Mouse (Mus musculus) myocyte (in vitro differentiated cells): Measurements from ENCODE around the gene Gm49380. TPM values are rescaled to one million over a fixed set of nuclear protein-coding genes. Genes with fewer than 3 reads are reported as not detected.

Experiments used
- H3K27me3 ChIP-seq: one replicate; pipeline ENCODE4 v1.6.1; 2011; ENCODE audit not compliant: control insufficient read depth, insufficient read depth, insufficient read length
- H3K36me3 ChIP-seq: one replicate; pipeline ENCODE4 v1.6.1; 2011; ENCODE audit not compliant: control insufficient read depth, insufficient read depth
- H3K4me2 ChIP-seq: one replicate; pipeline ENCODE4 v1.6.1; 2011; ENCODE audit warnings: low read depth, control low read depth
- H3K4me3 ChIP-seq: one replicate; pipeline ENCODE4 v1.5.1; 2011; ENCODE audit warnings: mild to moderate bottlenecking, control low read depth, moderate library complexity
- H3K79me2 ChIP-seq: one replicate; pipeline ENCODE4 v1.6.1; 2011; ENCODE audit not compliant: control insufficient read depth, insufficient read depth
- H3ac ChIP-seq: one replicate; pipeline ENCODE4 v1.6.1; 2011; ENCODE audit not compliant: control insufficient read depth, insufficient read length
- CEBPB ChIP-seq: IDR thresholded peaks from 2 replicates; pipeline ENCODE4 v1.6.1; 2011; ENCODE audit warnings: mild to moderate bottlenecking, moderate library complexity; ENCODE audit not compliant: poor library complexity, insufficient read depth, severe bottlenecking
- E2F4 ChIP-seq: IDR thresholded peaks from one replicate; pipeline ENCODE4 v1.6.1; 2011; ENCODE audit warnings: mild to moderate bottlenecking, control low read depth, moderate library complexity; ENCODE audit not compliant: insufficient read depth
- MAX ChIP-seq: IDR thresholded peaks from one replicate; pipeline ENCODE4 v1.6.1; 2011; ENCODE audit warnings: low read depth, mild to moderate bottlenecking, control low read depth
- MYOD1 ChIP-seq, 3 experiments: IDR thresholded peaks; one replicate each; pipeline ENCODE4 v1.6.1; 2011; ENCODE audit warnings: control low read depth in 2 of 3, low read depth in 2 of 3, mild to moderate bottlenecking in 2 of 3, moderate library complexity in 1 of 3; ENCODE audit not compliant: insufficient read length in 2 of 3, control insufficient read depth in 1 of 3
- MYOG ChIP-seq, 3 experiments: IDR thresholded peaks; one replicate each; pipeline ENCODE4 v1.6.1; 2011; ENCODE audit warnings: control low read depth in 2 of 3, low read depth in 2 of 3, mild to moderate bottlenecking in 2 of 3; ENCODE audit not compliant: insufficient read length in 2 of 3, control insufficient read depth in 1 of 3, insufficient read depth in 1 of 3
- POLR2A ChIP-seq: IDR thresholded peaks from one replicate; pipeline ENCODE4 v1.6.1; 2011; ENCODE audit warnings: low read depth, mild to moderate bottlenecking, control low read depth, moderate library complexity; ENCODE audit not compliant: insufficient read length
- POLR2AphosphoS2 ChIP-seq: IDR thresholded peaks from one replicate; pipeline ENCODE4 v1.6.1; 2011; ENCODE audit warnings: low read depth, control low read depth; ENCODE audit not compliant: insufficient read length
- REST ChIP-seq: IDR thresholded peaks from one replicate; pipeline ENCODE4 v1.6.1; 2011; ENCODE audit warnings: mild to moderate bottlenecking, control low read depth, moderate library complexity; ENCODE audit not compliant: insufficient read depth, insufficient read length
- SRF ChIP-seq: IDR thresholded peaks from one replicate; pipeline ENCODE4 v1.6.1; 2011; ENCODE audit warnings: low read depth; ENCODE audit not compliant: control insufficient read depth, insufficient read length
- TCF12 ChIP-seq: IDR thresholded peaks from one replicate; pipeline ENCODE4 v1.6.1; 2011; ENCODE audit warnings: mild to moderate bottlenecking, control low read depth; ENCODE audit not compliant: poor library complexity, insufficient read depth, severe bottlenecking
- TCF3 ChIP-seq: IDR thresholded peaks from one replicate; pipeline ENCODE4 v1.6.1; 2011; ENCODE audit warnings: low read depth, control low read depth; ENCODE audit not compliant: insufficient read length
- USF1 ChIP-seq: IDR thresholded peaks from one replicate; pipeline ENCODE4 v1.6.1; 2011; ENCODE audit warnings: low read depth, mild to moderate bottlenecking, control low read depth, moderate library complexity
- polyA plus RNA-seq: library from polyadenylated mRNA; unstranded; fragments of >200 nt; fragmentation: generic; extraction: Trizol; gene quantifications from one replicate; pipeline ENCODE4 v1.2.1, GENCODE M21; 2012; ENCODE audit warnings: missing spikeins

Gm49380 gene
- polyA plus RNA-seq, 1 experiment: 0.02 TPM

GRCm38 (mm10) chr9:44074395-44075275 lies 38.7 kb downstream of the Gm49380 start:
- Histone ChIP-seq H3K27me3 (no peaks in the 10 kb centered on the region), H3K36me3 (no peaks in the 10 kb centered on the region), H3ac (no peak overlapping the region), H3K4me2 (no peak overlapping the region), H3K79me2 (no peaks in the 10 kb centered on the region), H3K4me3 (no peak overlapping the region)
- TF ChIP-seq MYOD1 (IDR thresholded peaks at IDR 0.05; ENCODE audit: control insufficient read depth in 1 of 3, insufficient read length in 2 of 3, low read depth in 2 of 3) (no peak), TCF12 (no peak), CEBPB (no peak), MAX (no peak), SRF (no peak), POLR2AphosphoS2 (no peak), POLR2A (no peak), TCF3 (no peak), REST (no peak), MYOG (IDR thresholded peaks at IDR 0.05; ENCODE audit: control insufficient read depth in 1 of 3, insufficient read depth in 1 of 3, insufficient read length in 2 of 3, low read depth in 2 of 3) (no peak), E2F4 (no peak), USF1 (no peak)

- TF ChIP-seq SRF: no peak
- no peak for TF ChIP-seq TCF3
- TF ChIP-seq MAX: no peak
- no peak for TF ChIP-seq CEBPB
- no peak for TF ChIP-seq POLR2A
- TF ChIP-seq MYOD1 (IDR thresholded peaks at IDR 0.05; ENCODE audit: control insufficient read depth in 1 of 3, insufficient read length in 2 of 3, low read depth in 2 of 3): no peak
- TF ChIP-seq E2F4: no peak
- no peak for TF ChIP-seq MYOG (IDR thresholded peaks at IDR 0.05; ENCODE audit: control insufficient read depth in 1 of 3, insufficient read depth in 1 of 3, insufficient read length in 2 of 3, low read depth in 2 of 3)
- TF ChIP-seq USF1: no peak
- TF ChIP-seq REST: no peak
- TF ChIP-seq TCF12: no peak
- no peak for TF ChIP-seq POLR2AphosphoS2
- Histone ChIP-seq H3K36me3 (no peaks in the 10 kb centered on the region), H3K4me2 (peak overlapping the region; percentile 48), H3K4me3 (no peak overlapping the region), H3ac (no peak overlapping the region), H3K79me2 (no peaks in the 10 kb centered on the region), H3K27me3 (no peaks in the 10 kb centered on the region)
Measured at GRCm38 (mm10) chr9:44073115-44073514, 40.2 kb downstream of the Gm49380 start.

- Histone ChIP-seq H3K27me3 (no peaks in the 10 kb centered on the region), H3ac (no peak overlapping the region), H3K4me2 (peak overlapping the region; percentile 48), H3K4me3 (no peak overlapping the region), H3K36me3 (no peaks in the 10 kb centered on the region), H3K79me2 (no peaks in the 10 kb centered on the region)
- no peak for TF ChIP-seq MYOG (IDR thresholded peaks at IDR 0.05; ENCODE audit: control insufficient read depth in 1 of 3, insufficient read depth in 1 of 3, insufficient read length in 2 of 3, low read depth in 2 of 3)
- TF ChIP-seq POLR2A: peak; percentile 20
- TF ChIP-seq MAX: no peak
- TF ChIP-seq CEBPB: no peak
- TF ChIP-seq REST: no peak
- no peak for TF ChIP-seq TCF3
Measured at GRCm38 (mm10) chr9:44072599-44072915, 40.7 kb downstream of the Gm49380 start.

GRCm38 (mm10) chr9:44071914-44072598 lies 41.2 kb downstream of the Gm49380 start:
- no peak for TF ChIP-seq POLR2A
- TF ChIP-seq MYOG (IDR thresholded peaks at IDR 0.05; ENCODE audit: control insufficient read depth in 1 of 3, insufficient read depth in 1 of 3, insufficient read length in 2 of 3, low read depth in 2 of 3): no peak
- TF ChIP-seq USF1: no peak
- TF ChIP-seq REST: no peak
- TF ChIP-seq E2F4: no peak
- TF ChIP-seq MAX: no peak
- peak overlapping the region; percentile 46 for H3K4me2 ChIP-seq
- no peak overlapping the region for H3K4me3 ChIP-seq
- H3K27me3 ChIP-seq: no peaks in the 10 kb centered on the region
- no peak overlapping the region for H3ac ChIP-seq
- H3K36me3 ChIP-seq: no peaks in the 10 kb centered on the region
- no peaks in the 10 kb centered on the region for H3K79me2 ChIP-seq
